Mouse (Mus musculus) heart, embryonic 11.5 days (tissue): ENCODE data around the gene Olfr1205. TPM values are rescaled to one million over a fixed set of nuclear protein-coding genes. Genes with fewer than 3 reads are reported as not detected.

ENCODE experiments used
- ATAC-seq: fragments of 200-750 bp; cut with Nextera tagmentation; replicated peaks from 2 replicates; pipeline ENCODE4 v1.8.0; 2017; ENCODE audit warnings: moderate library complexity; ENCODE audit not compliant: insufficient number of reproducible peaks, low FRiP score, low TSS enrichment
- H3K27ac ChIP-seq: fragments of 300-500 bp; sonication (generic); 2 replicates; pipeline ENCODE4 v1.5.1; 2014; ENCODE audit warnings: mild to moderate bottlenecking, low read depth, low read length
- H3K27me3 ChIP-seq: fragments of 300-500 bp; sonication (generic); 2 replicates; pipeline ENCODE4 v1.6.1; 2014; ENCODE audit warnings: mild to moderate bottlenecking, low read length, mixed read lengths; ENCODE audit not compliant: control insufficient read depth, insufficient read depth
- H3K36me3 ChIP-seq: fragments of 300-500 bp; sonication (generic); 2 replicates; pipeline ENCODE4 v1.6.1; 2014; ENCODE audit warnings: mild to moderate bottlenecking, low read length, moderate library complexity, mixed read lengths; ENCODE audit not compliant: control insufficient read depth, insufficient read depth
- H3K4me1 ChIP-seq: fragments of 300-500 bp; sonication (generic); 2 replicates; pipeline ENCODE4 v1.6.1; 2014; ENCODE audit warnings: low read length; ENCODE audit not compliant: control insufficient read depth, insufficient read depth
- H3K4me2 ChIP-seq: fragments of 300-500 bp; sonication (generic); 2 replicates; pipeline ENCODE4 v1.6.1; 2014; ENCODE audit warnings: mild to moderate bottlenecking, moderate library complexity
- H3K4me3 ChIP-seq: fragments of 300-500 bp; sonication (generic); 2 replicates; pipeline ENCODE4 v1.5.1; 2014; ENCODE audit warnings: low read depth, low read length
- H3K9ac ChIP-seq: fragments of 300-500 bp; sonication (generic); 2 replicates; pipeline ENCODE4 v1.6.1; 2014; ENCODE audit warnings: mild to moderate bottlenecking, low read depth, low read length, moderate library complexity
- H3K9me3 ChIP-seq: fragments of 300-500 bp; sonication (generic); replicated peaks from 2 replicates; pipeline ENCODE4 v1.6.1; 2016; ENCODE audit warnings: low read length; ENCODE audit not compliant: control insufficient read depth
- WGBS: fragments of 180-500 bp; shearing (Covaris S2); extraction: QIAGEN DNeasy Blood & Tissue Kit; methylation state at CpG from one replicate; pipeline ENCODE4 v1.1.7; 2014; ENCODE audit not compliant: insufficient replicate concordance; 5-methylcytosine and 5-hydroxymethylcytosine counted together
- polyA plus RNA-seq: library from polyadenylated mRNA; unstranded; fragments of >200 nt; fragmentation: Nextera tagmentation; extraction: Ambion mirVana; gene quantifications from 2 replicates; pipeline ENCODE4 v1.2.1, GENCODE M21; 2014

Olfr1205 gene
- polyA plus RNA-seq = not detected in 2 replicates

DNA sequence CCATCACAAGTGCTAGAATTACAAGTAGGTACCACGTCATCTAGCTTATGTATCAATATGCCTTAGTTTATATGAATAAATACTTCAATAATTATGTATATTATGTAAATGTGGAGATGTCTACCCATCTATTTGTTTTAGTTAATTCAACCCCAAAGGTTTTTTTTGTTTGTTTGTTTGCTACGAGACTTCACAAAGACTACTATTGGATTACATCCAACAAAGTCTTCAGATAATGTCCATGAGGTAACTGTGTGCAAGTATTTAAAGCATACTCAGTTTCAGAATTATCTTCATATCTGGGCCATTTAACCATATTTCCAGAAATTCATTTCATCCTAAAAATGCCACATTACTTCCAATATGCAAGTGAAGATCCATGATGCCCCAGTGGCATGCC, at the start of gene Olfr1205:
TSS of gene Olfr1205 (plus strand) at position 301 of the 400 bp plus-strand sequence.
- H3K27me3 ChIP-seq = no peaks in the 10 kb centered on the region
- no peak within 1 kb of the TSS for H3K27ac ChIP-seq
- H3K4me1 ChIP-seq = no peaks in the 10 kb centered on the region
- H3K36me3 ChIP-seq = no peaks in the 10 kb centered on the region
- 84% methylated on average over 2 of the region's 2 CpGs for WGBS
- no peaks in the 10 kb centered on the region for H3K9me3 ChIP-seq
- H3K4me2 ChIP-seq = no peak within 1 kb of the TSS
- H3K9ac ChIP-seq = no peak within 1 kb of the TSS
- no peak within 1 kb of the TSS for H3K4me3 ChIP-seq
- ATAC-seq = no peak

DNA sequence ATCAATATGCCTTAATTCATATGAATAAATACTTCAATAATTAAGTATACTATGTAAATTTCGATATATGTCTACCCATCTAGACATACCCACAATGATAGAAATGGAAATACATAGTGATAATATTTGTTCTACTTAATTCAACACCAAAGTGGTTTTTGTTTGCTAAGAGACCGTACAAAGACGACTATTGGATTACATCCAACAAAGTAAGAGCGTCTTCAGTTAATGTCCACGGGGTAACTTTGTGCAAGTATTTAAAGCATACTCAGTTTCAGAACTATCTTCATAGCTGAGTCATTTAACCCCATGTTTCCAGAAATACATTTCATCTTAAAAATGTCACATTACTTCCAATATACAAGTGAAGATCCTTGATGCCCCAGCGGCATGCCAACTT, 36.8 kb upstream of the Olfr1205 start, which contains the start of gene Olfr1201:
TSS of gene Olfr1201 (plus strand) at position 301 of the 400 bp plus-strand sequence.
- no peak for ATAC-seq
- no peak within 1 kb of the TSS for H3K4me3 ChIP-seq
- H3K4me1 ChIP-seq = no peaks in the 10 kb centered on the region
- no peaks in the 10 kb centered on the region for H3K9me3 ChIP-seq
- no peaks in the 10 kb centered on the region for H3K36me3 ChIP-seq
- H3K27me3 ChIP-seq = no peaks in the 10 kb centered on the region
- 78% methylated on average over 6 of the region's 6 CpGs for WGBS
- no peak within 1 kb of the TSS for H3K9ac ChIP-seq
- no peak within 1 kb of the TSS for H3K4me2 ChIP-seq
- H3K27ac ChIP-seq = no peak within 1 kb of the TSS

DNA sequence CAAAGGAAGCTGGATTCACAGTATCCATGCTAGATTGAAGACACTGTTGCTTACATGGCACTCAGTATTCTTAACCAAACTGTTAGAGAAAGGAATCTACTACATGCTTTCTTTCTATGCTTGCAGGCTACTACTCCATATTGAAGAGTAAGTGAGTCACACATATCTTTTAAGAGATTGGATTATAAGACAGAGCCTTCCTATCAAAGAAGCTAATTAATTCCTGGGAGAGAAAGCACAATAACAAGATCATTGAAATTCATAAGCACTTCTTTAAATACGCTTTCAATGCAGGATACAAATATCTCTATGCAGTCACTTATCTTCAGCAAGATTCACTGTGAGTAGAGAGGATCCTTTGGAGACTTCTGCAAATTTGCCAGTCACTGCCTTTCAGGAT, 15.3 kb upstream of the Olfr1205 start, which contains the start of gene Olfr1202:
TSS of gene Olfr1202 (plus strand) at position 301 of the 400 bp plus-strand sequence.
- H3K4me2 ChIP-seq = no peak within 1 kb of the TSS
- H3K4me3 ChIP-seq = no peak within 1 kb of the TSS
- no peak within 1 kb of the TSS for H3K9ac ChIP-seq
- no peaks in the 10 kb centered on the region for H3K9me3 ChIP-seq
- H3K4me1 ChIP-seq = no peaks in the 10 kb centered on the region
- ATAC-seq = no peak
- no peaks in the 10 kb centered on the region for H3K36me3 ChIP-seq
- 72% methylated on average over 1 of the region's 1 CpGs for WGBS
- H3K27me3 ChIP-seq = no peaks in the 10 kb centered on the region
- no peak within 1 kb of the TSS for H3K27ac ChIP-seq

DNA sequence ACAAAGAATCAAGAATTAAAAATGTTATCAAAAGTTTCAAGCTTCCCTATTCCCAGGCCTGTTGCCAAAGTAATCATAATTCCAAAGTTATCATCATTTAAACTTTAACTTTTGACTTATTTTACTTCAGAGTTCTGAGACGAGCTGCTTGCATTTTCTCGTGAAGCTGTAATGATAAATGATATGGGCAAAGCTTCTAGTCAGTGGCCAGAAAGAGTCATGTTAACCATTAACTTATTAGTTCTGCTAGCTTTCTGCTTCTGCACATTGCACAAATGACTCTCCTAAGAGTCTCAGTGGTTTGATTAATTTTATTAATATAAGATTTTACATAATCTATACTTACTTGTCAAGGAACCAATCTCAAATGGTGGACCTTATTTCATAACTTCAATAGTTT, 8.9 kb downstream of the Olfr1205 start:
- Histone ChIP-seq H3K36me3 (no peaks in the 10 kb centered on the region), H3K9ac (no peak overlapping the region), H3K9me3 (no peaks in the 10 kb centered on the region), H3K4me1 (no peaks in the 10 kb centered on the region), H3K27me3 (no peaks in the 10 kb centered on the region), H3K4me2 (no peak overlapping the region), H3K27ac (no peak overlapping the region), H3K4me3 (no peak overlapping the region)
- WGBS = 77% methylated on average over 2 of the region's 2 CpGs
- no peak for ATAC-seq

DNA sequence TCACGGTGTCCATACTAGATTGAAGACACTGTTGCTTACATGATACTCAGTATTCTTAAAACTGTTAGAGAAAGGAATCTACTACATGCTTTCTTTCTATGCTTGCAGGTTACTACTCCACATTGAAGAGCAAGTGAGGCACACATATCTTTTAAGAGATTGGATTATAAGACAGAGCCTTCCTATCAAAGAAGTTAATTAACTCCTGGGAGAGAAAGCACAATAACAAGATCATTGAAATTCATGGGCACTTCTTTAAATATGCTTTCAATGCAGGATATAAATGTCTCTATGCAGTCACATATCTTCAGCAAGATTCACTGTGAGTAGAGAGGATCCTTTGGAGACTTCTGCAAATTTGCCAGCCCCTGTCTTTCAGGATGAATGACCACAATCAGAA, 19.5 kb downstream of the Olfr1205 start, which contains the start of gene Olfr1204:
TSS of gene Olfr1204 (plus strand) at position 301 of the 400 bp plus-strand sequence.
- no peak within 1 kb of the TSS for H3K4me3 ChIP-seq
- H3K27ac ChIP-seq = no peak within 1 kb of the TSS
- H3K9me3 ChIP-seq = no peaks in the 10 kb centered on the region
- ATAC-seq = no peak
- 67% methylated on average over 1 of the region's 1 CpGs for WGBS
- H3K27me3 ChIP-seq = no peaks in the 10 kb centered on the region
- no peaks in the 10 kb centered on the region for H3K36me3 ChIP-seq
- no peaks in the 10 kb centered on the region for H3K4me1 ChIP-seq
- no peak within 1 kb of the TSS for H3K9ac ChIP-seq
- no peak within 1 kb of the TSS for H3K4me2 ChIP-seq

DNA sequence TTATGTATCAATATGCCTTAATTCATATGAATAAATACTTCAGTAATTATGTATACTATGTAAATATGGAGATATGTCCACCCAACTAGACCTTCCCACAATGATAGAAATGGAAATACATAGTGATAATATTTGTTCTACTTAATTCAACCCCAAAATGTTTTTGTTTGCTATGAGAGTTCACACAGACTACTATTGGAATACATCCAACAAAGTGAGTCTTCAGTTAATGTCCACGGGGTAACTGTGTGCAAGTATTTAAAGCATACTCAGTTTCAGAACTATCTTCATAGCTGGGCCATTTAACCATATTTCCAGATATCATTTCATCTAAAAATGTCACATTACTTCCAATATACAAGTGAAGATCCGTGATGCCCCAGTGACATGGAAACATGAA, 33.4 kb downstream of the Olfr1205 start, which contains the start of gene Olfr1206:
TSS of gene Olfr1206 (plus strand) at position 301 of the 400 bp plus-strand sequence.
- Histone ChIP-seq H3K4me2 (no peak within 1 kb of the TSS), H3K9me3 (no peaks in the 10 kb centered on the region), H3K27ac (no peak within 1 kb of the TSS), H3K36me3 (no peaks in the 10 kb centered on the region), H3K4me1 (no peaks in the 10 kb centered on the region), H3K9ac (no peak within 1 kb of the TSS), H3K27me3 (no peaks in the 10 kb centered on the region), H3K4me3 (no peak within 1 kb of the TSS)
- no peak for ATAC-seq
- WGBS = 75% methylated on average over 2 of the region's 2 CpGs

Other genes with a start within 250 kb of the Olfr1205 start
- not detected in 2 replicates for gene Olfr1189, start 243.3 kb upstream of the Olfr1205 start, polyA plus RNA-seq
- gene Olfr1191-ps1, start 189.2 kb upstream of the Olfr1205 start, polyA plus RNA-seq = not detected in 2 replicates
- not detected in 2 replicates for gene Olfr1192-ps1, start 181.2 kb upstream of the Olfr1205 start, polyA plus RNA-seq
- gene Olfr1193, start 154.1 kb upstream of the Olfr1205 start, polyA plus RNA-seq = not detected in 2 replicates
- gene Olfr1195, start 140.6 kb upstream of the Olfr1205 start, polyA plus RNA-seq = not detected in 2 replicates
- gene Olfr1196, start 125.1 kb upstream of the Olfr1205 start, polyA plus RNA-seq = not detected in 2 replicates
- gene Olfr1197, start 97.4 kb upstream of the Olfr1205 start, polyA plus RNA-seq = not detected in 2 replicates
- not detected in 2 replicates for gene Olfr1198, start 78.4 kb upstream of the Olfr1205 start, polyA plus RNA-seq
- not detected in 2 replicates for gene Olfr1199, start 69.3 kb upstream of the Olfr1205 start, polyA plus RNA-seq
- not detected in 2 replicates for gene Olfr1200, start 59.2 kb upstream of the Olfr1205 start, polyA plus RNA-seq
- not detected in 2 replicates for gene Olfr1201, start 36.7 kb upstream of the Olfr1205 start, polyA plus RNA-seq
- gene Olfr1202, start 15.2 kb upstream of the Olfr1205 start, polyA plus RNA-seq = not detected in 2 replicates
- gene Olfr1204, start 19.6 kb downstream of the Olfr1205 start, polyA plus RNA-seq = not detected in 2 replicates
- not detected in 2 replicates for gene Olfr1206, start 33.5 kb downstream of the Olfr1205 start, polyA plus RNA-seq
- not detected in 2 replicates for gene Olfr1208, start 72.6 kb downstream of the Olfr1205 start, polyA plus RNA-seq
- gene Olfr1209, start 85.4 kb downstream of the Olfr1205 start, polyA plus RNA-seq = not detected in 2 replicates
- gene Olfr1211, start 108.4 kb downstream of the Olfr1205 start, polyA plus RNA-seq = not detected in 2 replicates
- not detected in 2 replicates for gene Olfr1212, start 124.2 kb downstream of the Olfr1205 start, polyA plus RNA-seq
- not detected in 2 replicates for gene Gm13762, start 150.5 kb downstream of the Olfr1205 start, polyA plus RNA-seq
- not detected in 2 replicates for gene Olfr1214, start 162.9 kb downstream of the Olfr1205 start, polyA plus RNA-seq
- not detected in 2 replicates for gene Olfr1215, start 177.2 kb downstream of the Olfr1205 start, polyA plus RNA-seq
- not detected in 2 replicates for gene Olfr1216, start 188.6 kb downstream of the Olfr1205 start, polyA plus RNA-seq
- gene Olfr1217, start 202.3 kb downstream of the Olfr1205 start, polyA plus RNA-seq = not detected in 2 replicates
- not detected in 2 replicates for gene Olfr1218, start 231.4 kb downstream of the Olfr1205 start, polyA plus RNA-seq